Mouse (Mus musculus): Measurements from ENCODE around the gene Taar8a. TPM values are rescaled to one million over a fixed set of nuclear protein-coding genes. Genes with fewer than 3 reads are reported as not detected.
"Not testable (repeated sequence)": the region's sequence is repeated elsewhere in the genome, so short reads cannot be mapped to it uniquely, and the experiment has no call there.

The Taar8a gene
- polyA plus RNA-seq, 1 experiment from 2014 or later = not detected

DNA sequence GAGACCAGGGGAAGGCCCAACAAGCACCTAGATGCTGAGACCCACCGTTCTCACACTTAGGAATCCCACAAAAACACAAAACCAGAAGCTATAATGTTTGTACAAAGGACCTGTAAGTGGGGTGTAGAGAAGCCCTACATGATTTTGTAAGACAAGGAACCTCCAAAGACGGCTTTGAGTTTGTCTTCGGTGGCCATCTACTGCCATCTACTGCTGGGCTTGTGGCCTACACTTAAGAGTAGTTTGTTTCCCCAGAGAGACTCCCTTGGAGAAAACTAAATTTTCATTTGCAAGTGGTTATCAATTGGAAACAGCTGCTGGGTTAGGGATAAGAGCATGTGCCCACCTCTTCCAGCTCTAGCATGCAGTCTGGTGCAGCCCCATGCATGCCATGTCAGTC lies 3.9 kb downstream of the Taar8a start:
- 40% methylated on average over 3 of the region's 3 CpGs for WGBS
- Histone ChIP-seq H3K27ac (ENCODE audit: low read depth, low read length) (no peak overlapping the region), H3K4me2 (ENCODE audit: low read length) (no peak overlapping the region), H3K9me3 (ENCODE audit: control insufficient read depth, low read length) (no peaks in the 10 kb centered on the region), H3K9ac (ENCODE audit: low read depth, low read length) (no peak overlapping the region), H3K4me3 (ENCODE audit: low read length) (no peak overlapping the region), H3K27me3 (replicated peaks; ENCODE audit: control insufficient read depth, insufficient read depth, low read length) (no peaks in the 10 kb centered on the region), H3K36me3 (ENCODE audit: control insufficient read depth, insufficient read depth, low read length) (no peaks in the 10 kb centered on the region), H3K4me1 (ENCODE audit: control insufficient read depth, insufficient read depth, low read depth, low read length) (no peaks in the 10 kb centered on the region)
- ATAC-seq = no peak

GRCm38 (mm10) chr10:24085936-24086335 lies 9.6 kb downstream of the Taar8a start:
- Histone ChIP-seq H3K9ac (ENCODE audit: low read depth, low read length) (no peak overlapping the region), H3K27me3 (replicated peaks; ENCODE audit: control insufficient read depth, insufficient read depth, low read length) (no peaks in the 10 kb centered on the region), H3K4me2 (ENCODE audit: low read length) (no peak overlapping the region), H3K4me1 (ENCODE audit: control insufficient read depth, insufficient read depth, low read depth, low read length) (no peaks in the 10 kb centered on the region), H3K4me3 (ENCODE audit: low read length) (no peak overlapping the region), H3K36me3 (ENCODE audit: control insufficient read depth, insufficient read depth, low read length) (no peaks in the 10 kb centered on the region), H3K9me3 (ENCODE audit: control insufficient read depth, low read length) (no peaks in the 10 kb centered on the region), H3K27ac (ENCODE audit: low read depth, low read length) (no peak overlapping the region)
- ATAC-seq = no peak
- WGBS = 45% methylated on average over 5 of the region's 5 CpGs

GRCm38 (mm10) chr10:24086555-24086954 lies 10.3 kb downstream of the Taar8a start:
- H3K4me3 ChIP-seq (ENCODE audit: low read length) = no peak overlapping the region
- ATAC-seq = no peak
- H3K9me3 ChIP-seq (ENCODE audit: control insufficient read depth, low read length) = no peaks in the 10 kb centered on the region
- no peaks in the 10 kb centered on the region for H3K4me1 ChIP-seq (ENCODE audit: control insufficient read depth, insufficient read depth, low read depth, low read length)
- no peak overlapping the region for H3K9ac ChIP-seq (ENCODE audit: low read depth, low read length)
- H3K27ac ChIP-seq (ENCODE audit: low read depth, low read length) = no peak overlapping the region
- H3K4me2 ChIP-seq (ENCODE audit: low read length) = no peak overlapping the region
- WGBS = 89% methylated on average over 5 of the region's 5 CpGs
- no peaks in the 10 kb centered on the region for H3K27me3 ChIP-seq (replicated peaks; ENCODE audit: control insufficient read depth, insufficient read depth, low read length)
- H3K36me3 ChIP-seq (ENCODE audit: control insufficient read depth, insufficient read depth, low read length) = no peaks in the 10 kb centered on the region

GRCm38 (mm10) chr10:24087168-24087567 lies 10.9 kb downstream of the Taar8a start:
- Histone ChIP-seq H3K27me3 (replicated peaks; ENCODE audit: control insufficient read depth, insufficient read depth, low read length) (no peaks in the 10 kb centered on the region), H3K9ac (ENCODE audit: low read depth, low read length) (no peak overlapping the region), H3K9me3 (ENCODE audit: control insufficient read depth, low read length) (no peaks in the 10 kb centered on the region), H3K27ac (ENCODE audit: low read depth, low read length) (no peak overlapping the region), H3K4me2 (ENCODE audit: low read length) (no peak overlapping the region), H3K4me1 (ENCODE audit: control insufficient read depth, insufficient read depth, low read depth, low read length) (no peaks in the 10 kb centered on the region), H3K4me3 (ENCODE audit: low read length) (no peak overlapping the region), H3K36me3 (ENCODE audit: control insufficient read depth, insufficient read depth, low read length) (no peaks in the 10 kb centered on the region)
- 91% methylated on average over 2 of the region's 2 CpGs for WGBS
- ATAC-seq = no peak

DNA sequence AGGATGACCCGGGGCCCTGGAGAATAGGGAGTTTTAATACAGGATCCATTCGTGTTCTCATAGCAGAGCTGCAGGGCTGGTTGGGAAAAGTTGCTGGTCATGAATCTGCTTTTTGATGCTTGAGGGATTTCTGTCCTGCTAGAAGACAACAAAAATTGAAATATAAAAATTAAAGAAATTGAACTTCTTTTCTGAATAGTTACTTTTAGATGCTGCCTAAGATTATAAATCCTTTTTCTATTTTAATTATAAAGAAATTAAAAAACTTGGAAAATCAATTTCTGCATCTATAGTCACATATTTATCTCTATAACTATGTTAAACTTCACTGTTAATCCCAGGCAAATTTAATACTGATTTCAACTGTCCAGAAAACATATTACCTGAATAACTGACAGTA lies 15.9 kb downstream of the Taar8a start, which contains the start of gene Taar8b:
Gene Taar8b (minus strand): TSS at position 101 of the 400 bp plus-strand sequence.
- no peaks in the 10 kb centered on the region for H3K9me3 ChIP-seq (ENCODE audit: control insufficient read depth, low read length)
- H3K27me3 ChIP-seq (replicated peaks; ENCODE audit: control insufficient read depth, insufficient read depth, low read length) = no peaks in the 10 kb centered on the region
- no peak within 1 kb of the TSS for H3K9ac ChIP-seq (ENCODE audit: low read depth, low read length)
- no peaks in the 10 kb centered on the region for H3K4me1 ChIP-seq (ENCODE audit: control insufficient read depth, insufficient read depth, low read depth, low read length)
- no peak within 1 kb of the TSS for H3K27ac ChIP-seq (ENCODE audit: low read depth, low read length)
- H3K36me3 ChIP-seq (ENCODE audit: control insufficient read depth, insufficient read depth, low read length) = no peaks in the 10 kb centered on the region
- no peak for ATAC-seq
- H3K4me3 ChIP-seq (ENCODE audit: low read length) = no peak within 1 kb of the TSS
- H3K4me2 ChIP-seq (ENCODE audit: low read length) = no peak within 1 kb of the TSS
- WGBS = 76% methylated on average over 2 of the region's 2 CpGs

GRCm38 (mm10) chr10:24097010-24097409 lies 20.7 kb downstream of the Taar8a start:
- not testable (repeated sequence) for H3K4me1 ChIP-seq (ENCODE audit: control insufficient read depth, insufficient read depth, low read depth, low read length); H3K36me3 ChIP-seq (ENCODE audit: control insufficient read depth, insufficient read depth, low read length); ATAC-seq; H3K9ac ChIP-seq (ENCODE audit: low read depth, low read length); H3K27ac ChIP-seq (ENCODE audit: low read depth, low read length); H3K4me3 ChIP-seq (ENCODE audit: low read length); H3K4me2 ChIP-seq (ENCODE audit: low read length); H3K9me3 ChIP-seq (ENCODE audit: control insufficient read depth, low read length); H3K27me3 ChIP-seq (replicated peaks; ENCODE audit: control insufficient read depth, insufficient read depth, low read length)
- WGBS = 73% methylated on average over 2 of the region's 2 CpGs

- WGBS = 87% methylated on average over 1 of the region's 3 CpGs
- ATAC-seq = not testable (repeated sequence)
Measured at GRCm38 (mm10) chr10:24101812-24102211, 25.5 kb downstream of the Taar8a start, which contains the start of gene Taar8c. TSS of gene Taar8c (minus strand) at chr10:24101912.

DNA sequence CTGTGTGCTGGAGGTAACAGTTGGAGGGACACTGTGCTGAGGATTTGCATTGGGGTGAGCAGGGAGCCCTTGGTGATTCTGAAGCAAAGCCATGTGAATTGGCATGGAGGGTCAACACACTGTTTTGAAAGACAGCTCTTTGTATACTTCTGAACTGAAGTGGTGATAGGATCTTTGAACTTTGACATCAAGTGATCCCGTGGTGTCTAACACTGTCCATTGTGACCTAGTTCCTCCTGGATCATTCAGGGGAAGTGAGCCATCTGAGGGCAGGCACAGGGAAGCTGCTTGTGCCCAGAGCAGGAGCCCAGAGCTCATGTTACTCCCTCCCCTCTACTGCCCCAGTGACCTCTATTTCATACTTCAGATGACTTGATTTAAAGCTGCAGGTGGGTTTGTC lies 27.0 kb downstream of the Taar8a start:
- ATAC-seq; H3K36me3 ChIP-seq (ENCODE audit: control insufficient read depth, insufficient read depth, low read length): not testable (repeated sequence)

More at GRCm38 (mm10) chr10:24101812-24102211, 25.5 kb downstream of the Taar8a start, which contains the start of gene Taar8c:
- H3K36me3 ChIP-seq (ENCODE audit: control insufficient read depth, insufficient read depth, low read length); H3K27ac ChIP-seq (ENCODE audit: low read depth, low read length); H3K27me3 ChIP-seq (replicated peaks; ENCODE audit: control insufficient read depth, insufficient read depth, low read length); H3K9ac ChIP-seq (ENCODE audit: low read depth, low read length); H3K4me1 ChIP-seq (ENCODE audit: control insufficient read depth, insufficient read depth, low read depth, low read length); H3K4me3 ChIP-seq (ENCODE audit: low read length); H3K9me3 ChIP-seq (ENCODE audit: control insufficient read depth, low read length); H3K4me2 ChIP-seq (ENCODE audit: low read length): not testable (repeated sequence)

GRCm38 (mm10) chr10:24107747-24108146 lies 31.4 kb downstream of the Taar8a start:
- Histone ChIP-seq H3K4me1 (ENCODE audit: control insufficient read depth, insufficient read depth, low read depth, low read length) (no peaks in the 10 kb centered on the region), H3K4me3 (ENCODE audit: low read length) (no peak overlapping the region), H3K4me2 (ENCODE audit: low read length) (no peak overlapping the region), H3K36me3 (ENCODE audit: control insufficient read depth, insufficient read depth, low read length) (no peaks in the 10 kb centered on the region), H3K9ac (ENCODE audit: low read depth, low read length) (no peak overlapping the region), H3K27ac (ENCODE audit: low read depth, low read length) (no peak overlapping the region), H3K9me3 (ENCODE audit: control insufficient read depth, low read length) (no peaks in the 10 kb centered on the region), H3K27me3 (replicated peaks; ENCODE audit: control insufficient read depth, insufficient read depth, low read length) (no peaks in the 10 kb centered on the region)
- 67% methylated on average over 5 of the region's 5 CpGs for WGBS
- no peak for ATAC-seq

More for the DNA sequence above, 27.0 kb downstream of the Taar8a start:
- H3K4me1 ChIP-seq (ENCODE audit: control insufficient read depth, insufficient read depth, low read depth, low read length); H3K9me3 ChIP-seq (ENCODE audit: control insufficient read depth, low read length); H3K27me3 ChIP-seq (replicated peaks; ENCODE audit: control insufficient read depth, insufficient read depth, low read length); H3K9ac ChIP-seq (ENCODE audit: low read depth, low read length); H3K4me3 ChIP-seq (ENCODE audit: low read length); H3K27ac ChIP-seq (ENCODE audit: low read depth, low read length); H3K4me2 ChIP-seq (ENCODE audit: low read length): not testable (repeated sequence)
- 46% methylated on average over 1 of the region's 1 CpGs for WGBS

- H3K4me1 ChIP-seq (ENCODE audit: control insufficient read depth, insufficient read depth, low read depth, low read length) = no peaks in the 10 kb centered on the region
- no peak overlapping the region for H3K4me2 ChIP-seq (ENCODE audit: low read length)
- H3K27me3 ChIP-seq (replicated peaks; ENCODE audit: control insufficient read depth, insufficient read depth, low read length) = no peaks in the 10 kb centered on the region
- no peak for ATAC-seq
- H3K9me3 ChIP-seq (ENCODE audit: control insufficient read depth, low read length) = no peaks in the 10 kb centered on the region
- no peak overlapping the region for H3K27ac ChIP-seq (ENCODE audit: low read depth, low read length)
- no peak overlapping the region for H3K9ac ChIP-seq (ENCODE audit: low read depth, low read length)
- H3K36me3 ChIP-seq (ENCODE audit: control insufficient read depth, insufficient read depth, low read length) = no peaks in the 10 kb centered on the region
- WGBS = 65% methylated on average over 3 of the region's 3 CpGs
- no peak overlapping the region for H3K4me3 ChIP-seq (ENCODE audit: low read length)
Measured at GRCm38 (mm10) chr10:24108236-24108635, 31.9 kb downstream of the Taar8a start.

Measured in hindbrain, embryonic 16.5 days (tissue).